Mouse (Mus musculus): ENCODE results near the gene Uri1.

Uri1 gene

DNA sequence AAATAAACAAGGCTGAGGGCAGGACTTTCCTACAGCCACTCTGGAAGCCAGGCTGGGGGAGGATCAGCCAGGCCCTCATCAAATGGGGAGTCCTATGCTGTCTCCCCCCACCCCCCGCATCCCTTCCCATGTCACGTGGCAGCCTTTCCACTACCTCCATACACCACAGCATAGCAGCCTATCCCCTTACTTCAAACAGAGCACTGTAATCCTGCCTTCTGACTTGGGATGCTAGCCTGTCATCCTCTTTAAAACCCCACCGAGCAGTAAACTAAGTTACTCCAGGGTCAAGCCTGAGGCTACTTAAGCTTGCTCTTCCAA, 111.6 kb downstream of the Uri1 start:
- no peak for TF ChIP-seq GATA4 (IDR thresholded peaks at IDR 0.05; ENCODE audit: insufficient replicate concordance, low read length)

DNA sequence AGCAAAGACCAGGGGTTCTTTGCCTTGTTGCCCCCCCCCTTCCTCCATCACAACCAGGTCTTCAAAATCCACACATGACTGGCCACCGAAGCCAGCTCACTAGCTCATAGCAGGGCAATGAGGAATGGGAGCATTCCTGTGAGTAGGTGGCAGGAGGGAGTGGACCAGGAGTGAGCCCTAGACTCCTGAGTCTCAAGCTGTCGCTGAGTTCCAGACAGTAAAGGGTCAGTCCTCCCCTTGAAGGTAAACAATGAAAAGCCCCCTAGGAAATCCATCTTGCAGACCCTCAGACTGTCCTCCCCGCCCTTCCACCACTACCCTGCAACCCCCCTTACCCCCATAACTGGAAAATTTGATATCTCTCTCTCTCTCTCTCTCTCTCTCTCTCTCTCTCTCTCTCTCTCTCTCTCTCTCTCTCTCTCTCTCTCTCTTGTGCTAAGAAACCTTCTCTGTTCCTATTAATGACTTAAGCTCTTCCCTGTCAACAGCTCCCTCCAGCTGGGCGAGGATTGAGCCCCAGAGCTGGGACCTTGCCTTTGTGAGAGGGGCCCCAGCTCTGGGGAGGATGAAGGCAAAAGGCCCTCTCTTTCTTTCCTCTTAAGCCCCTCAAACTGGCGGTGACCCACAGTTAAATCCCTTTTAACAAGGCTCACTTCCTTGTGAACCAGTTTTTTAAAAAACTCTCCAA, 112.1 kb downstream of the Uri1 start:
- no peak for TF ChIP-seq GATA4 (IDR thresholded peaks at IDR 0.05; ENCODE audit: insufficient replicate concordance, low read length)

DNA sequence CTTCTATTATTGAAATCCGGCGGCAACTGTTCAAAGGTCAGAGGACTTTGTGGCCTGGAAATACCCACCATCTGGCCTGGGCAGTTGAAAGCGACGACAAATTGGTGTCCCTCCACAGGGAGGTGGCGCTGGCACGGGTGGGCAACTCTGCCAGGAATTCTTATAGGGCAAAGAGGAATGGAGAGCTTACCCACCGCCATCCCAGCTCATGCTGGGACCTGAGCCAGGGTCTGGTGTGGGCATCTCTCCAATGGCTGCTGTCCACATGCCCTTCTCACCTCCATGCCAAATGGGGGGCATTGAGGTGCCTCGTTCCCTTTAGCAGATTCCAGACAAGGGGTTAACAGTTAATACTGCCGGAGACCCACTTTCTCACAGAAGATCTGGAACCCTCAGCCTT, 113.2 kb downstream of the Uri1 start:
- no peak for TF ChIP-seq GATA4 (IDR thresholded peaks at IDR 0.05; ENCODE audit: insufficient replicate concordance, low read length)
